Mouse (Mus musculus): ENCODE results near the gene Gga1. TPM values are rescaled to one million over a fixed set of nuclear protein-coding genes. Genes with fewer than 3 reads are reported as not detected.
"Not testable (repeated sequence)": the region's sequence is repeated elsewhere in the genome, so short reads cannot be mapped to it uniquely, and the experiment has no call there.

The Gga1 gene
- polyA plus RNA-seq, 1 experiment from 2014 or later: 42.0 TPM

- no peaks in the 10 kb centered on the region for H3K9me3 ChIP-seq (ENCODE audit: control insufficient read depth, low read length)
- peaks cover 36% of the 10 kb centered on the region for H3K4me1 ChIP-seq (ENCODE audit: control insufficient read depth, insufficient read depth, low read length)
- no peak within 1 kb of the TSS for H3K27ac ChIP-seq (replicated peaks; ENCODE audit: low read depth, low read length)
- ATAC-seq (ENCODE audit: low FRiP score, low TSS enrichment) (peak; percentile 31; the same call in 1 of the 2 replicates), DNase-seq (peak; percentile 61)
- peaks cover 30% of the 10 kb centered on the region for H3K27me3 ChIP-seq (ENCODE audit: control insufficient read depth, insufficient read depth, low read length)
- H3K9ac ChIP-seq (replicated peaks; ENCODE audit: low read length): peak within 1 kb of the TSS; percentile 46
- peak within 1 kb of the TSS; percentile 72 for H3K4me2 ChIP-seq (ENCODE audit: low read length)
- H3K4me3 ChIP-seq (replicated peaks; ENCODE audit: low read depth, low read length): peak within 1 kb of the TSS; percentile 38
- H3K36me3 ChIP-seq (ENCODE audit: control insufficient read depth, insufficient read depth, low read length): no peaks in the 10 kb centered on the region
- under 1% methylated on average over 86 of the region's 86 CpGs for WGBS
These were observed 34.4 kb upstream of the Gga1 start, which contains the start of gene Cdc42ep1 for GRCm38 (mm10) chr15:78842371-78843163. Cdc42ep1 (plus strand) TSS chr15:78842624.

- Histone ChIP-seq H3K27me3 (ENCODE audit: control insufficient read depth, insufficient read depth, low read length) (peaks cover 30% of the 10 kb centered on the region), H3K4me1 (ENCODE audit: control insufficient read depth, insufficient read depth, low read length) (peaks cover 36% of the 10 kb centered on the region), H3K9ac (replicated peaks; ENCODE audit: low read length) (no peak overlapping the region), H3K9me3 (ENCODE audit: control insufficient read depth, low read length) (no peaks in the 10 kb centered on the region), H3K4me3 (replicated peaks; ENCODE audit: low read depth, low read length) (peak overlapping the region; percentile 38), H3K36me3 (ENCODE audit: control insufficient read depth, insufficient read depth, low read length) (no peaks in the 10 kb centered on the region), H3K27ac (replicated peaks; ENCODE audit: low read depth, low read length) (no peak overlapping the region), H3K4me2 (ENCODE audit: low read length) (peak overlapping the region; percentile 72)
- ATAC-seq (ENCODE audit: low FRiP score, low TSS enrichment) (no peak), DNase-seq (no peak)
- WGBS: 46% methylated on average over 21 of the region's 21 CpGs
These were observed 33.2 kb upstream of the Gga1 start for GRCm38 (mm10) chr15:78843581-78844469.

- 39% methylated on average over 9 of the region's 9 CpGs for WGBS
- ATAC-seq (ENCODE audit: low FRiP score, low TSS enrichment) (no peak), DNase-seq (peak; percentile 39)
- Histone ChIP-seq H3K4me2 (ENCODE audit: low read length) (peak overlapping the region; percentile 22; the same call in 1 of the 2 replicates), H3K9me3 (ENCODE audit: control insufficient read depth, low read length) (no peaks in the 10 kb centered on the region), H3K27me3 (ENCODE audit: control insufficient read depth, insufficient read depth, low read length) (peaks cover 30% of the 10 kb centered on the region), H3K4me3 (replicated peaks; ENCODE audit: low read depth, low read length) (no peak overlapping the region), H3K36me3 (ENCODE audit: control insufficient read depth, insufficient read depth, low read length) (no peaks in the 10 kb centered on the region), H3K9ac (replicated peaks; ENCODE audit: low read length) (no peak overlapping the region), H3K4me1 (ENCODE audit: control insufficient read depth, insufficient read depth, low read length) (peaks cover 29% of the 10 kb centered on the region), H3K27ac (replicated peaks; ENCODE audit: low read depth, low read length) (no peak overlapping the region)
These were observed 32.2 kb upstream of the Gga1 start for GRCm38 (mm10) chr15:78844791-78845190.

GRCm38 (mm10) chr15:78845321-78845720 is 31.7 kb upstream of the Gga1 start:
- Histone ChIP-seq H3K4me1 (ENCODE audit: control insufficient read depth, insufficient read depth, low read length) (peaks cover 23% of the 10 kb centered on the region), H3K27me3 (ENCODE audit: control insufficient read depth, insufficient read depth, low read length) (peaks cover 26% of the 10 kb centered on the region), H3K9ac (replicated peaks; ENCODE audit: low read length) (no peak overlapping the region), H3K4me3 (replicated peaks; ENCODE audit: low read depth, low read length) (no peak overlapping the region), H3K4me2 (ENCODE audit: low read length) (no peak overlapping the region), H3K36me3 (ENCODE audit: control insufficient read depth, insufficient read depth, low read length) (no peaks in the 10 kb centered on the region), H3K27ac (replicated peaks; ENCODE audit: low read depth, low read length) (no peak overlapping the region), H3K9me3 (ENCODE audit: control insufficient read depth, low read length) (no peaks in the 10 kb centered on the region)
- WGBS: 69% methylated on average over 11 of the region's 11 CpGs
- ATAC-seq (ENCODE audit: low FRiP score, low TSS enrichment) (no peak), DNase-seq (no peak)

GRCm38 (mm10) chr15:78845867-78846266 is 31.1 kb upstream of the Gga1 start:
- Histone ChIP-seq H3K9ac (replicated peaks; ENCODE audit: low read length) (no peak overlapping the region), H3K4me1 (ENCODE audit: control insufficient read depth, insufficient read depth, low read length) (peaks cover 20% of the 10 kb centered on the region), H3K36me3 (ENCODE audit: control insufficient read depth, insufficient read depth, low read length) (no peaks in the 10 kb centered on the region), H3K9me3 (ENCODE audit: control insufficient read depth, low read length) (no peaks in the 10 kb centered on the region), H3K4me3 (replicated peaks; ENCODE audit: low read depth, low read length) (no peak overlapping the region), H3K4me2 (ENCODE audit: low read length) (no peak overlapping the region), H3K27ac (replicated peaks; ENCODE audit: low read depth, low read length) (no peak overlapping the region), H3K27me3 (ENCODE audit: control insufficient read depth, insufficient read depth, low read length) (peaks cover 26% of the 10 kb centered on the region)
- no peak for ATAC-seq (ENCODE audit: low FRiP score, low TSS enrichment)
- no peak for DNase-seq
- 86% methylated on average over 8 of the region's 8 CpGs for WGBS

- ATAC-seq (ENCODE audit: low FRiP score, low TSS enrichment): no peak
- peaks cover 23% of the 10 kb centered on the region for H3K27me3 ChIP-seq (ENCODE audit: control insufficient read depth, insufficient read depth, low read length)
- H3K9ac ChIP-seq (replicated peaks; ENCODE audit: low read length): no peak overlapping the region
- H3K4me1 ChIP-seq (ENCODE audit: control insufficient read depth, insufficient read depth, low read length): peaks cover 15% of the 10 kb centered on the region; the same call in 1 of the 2 replicates
- 76% methylated on average over 8 of the region's 8 CpGs for WGBS
- no peaks in the 10 kb centered on the region for H3K9me3 ChIP-seq (ENCODE audit: control insufficient read depth, low read length)
- no peak overlapping the region for H3K4me3 ChIP-seq (replicated peaks; ENCODE audit: low read depth, low read length)
- H3K4me2 ChIP-seq (ENCODE audit: low read length): no peak overlapping the region
- no peak overlapping the region for H3K27ac ChIP-seq (replicated peaks; ENCODE audit: low read depth, low read length)
- DNase-seq: no peak
- H3K36me3 ChIP-seq (ENCODE audit: control insufficient read depth, insufficient read depth, low read length): no peaks in the 10 kb centered on the region
These were observed 30.6 kb upstream of the Gga1 start for GRCm38 (mm10) chr15:78846352-78846751.

- Histone ChIP-seq H3K27me3 (ENCODE audit: control insufficient read depth, insufficient read depth, low read length) (peaks cover 22% of the 10 kb centered on the region), H3K4me1 (ENCODE audit: control insufficient read depth, insufficient read depth, low read length) (peaks cover 17% of the 10 kb centered on the region; the same call in 1 of the 2 replicates)
- H3K36me3 ChIP-seq (ENCODE audit: control insufficient read depth, insufficient read depth, low read length); DNase-seq; H3K27ac ChIP-seq (replicated peaks; ENCODE audit: low read depth, low read length); H3K9me3 ChIP-seq (ENCODE audit: control insufficient read depth, low read length); H3K4me3 ChIP-seq (replicated peaks; ENCODE audit: low read depth, low read length); H3K9ac ChIP-seq (replicated peaks; ENCODE audit: low read length); H3K4me2 ChIP-seq (ENCODE audit: low read length); ATAC-seq (ENCODE audit: low FRiP score, low TSS enrichment): not testable (repeated sequence)
- 83% methylated on average over 7 of the region's 7 CpGs for WGBS
These were observed 30.2 kb upstream of the Gga1 start for GRCm38 (mm10) chr15:78846805-78847204.

- Histone ChIP-seq H3K27me3 (ENCODE audit: control insufficient read depth, insufficient read depth, low read length) (peaks cover 13% of the 10 kb centered on the region), H3K4me2 (ENCODE audit: low read length) (no peak overlapping the region), H3K9me3 (ENCODE audit: control insufficient read depth, low read length) (no peaks in the 10 kb centered on the region), H3K36me3 (ENCODE audit: control insufficient read depth, insufficient read depth, low read length) (no peaks in the 10 kb centered on the region), H3K4me1 (ENCODE audit: control insufficient read depth, insufficient read depth, low read length) (peaks cover 8% of the 10 kb centered on the region; the same call in 1 of the 2 replicates), H3K4me3 (replicated peaks; ENCODE audit: low read depth, low read length) (no peak overlapping the region), H3K9ac (replicated peaks; ENCODE audit: low read length) (no peak overlapping the region), H3K27ac (replicated peaks; ENCODE audit: low read depth, low read length) (no peak overlapping the region)
- peak; percentile 84 for DNase-seq
- WGBS: 23% methylated on average over 5 of the region's 5 CpGs
- no peak for ATAC-seq (ENCODE audit: low FRiP score, low TSS enrichment)
These were observed 28.5 kb upstream of the Gga1 start for GRCm38 (mm10) chr15:78848467-78848866.

Measured in midbrain, embryonic 14.5 days (tissue).